Mouse (Mus musculus) hindbrain, embryonic 12.5 days (tissue): ENCODE measurements around the gene Ubqln1. TPM values are rescaled to one million over a fixed set of nuclear protein-coding genes. Genes with fewer than 3 reads are reported as not detected.
"Not testable (repeated sequence)": the region's sequence is repeated elsewhere in the genome, so short reads cannot be mapped to it uniquely, and the experiment has no call there.

Experiments
- ATAC-seq: fragments of 200-750 bp; cut with Nextera tagmentation; 2 replicates; pipeline ENCODE4 v1.8.0; 2017; ENCODE audit warnings: moderate TSS enrichment; ENCODE audit not compliant: low FRiP score
- H3K27ac ChIP-seq: fragments of 300-500 bp; sonication (generic); 2 replicates; pipeline ENCODE4 v1.5.1; 2016; ENCODE audit warnings: mild to moderate bottlenecking
- H3K27me3 ChIP-seq: fragments of 300-500 bp; sonication (generic); 2 replicates; pipeline ENCODE4 v1.6.1; 2016; ENCODE audit warnings: mild to moderate bottlenecking
- H3K36me3 ChIP-seq: fragments of 300-500 bp; sonication (generic); 2 replicates; pipeline ENCODE4 v1.6.1; 2016; ENCODE audit warnings: mild to moderate bottlenecking
- H3K4me1 ChIP-seq: fragments of 300-500 bp; sonication (generic); 2 replicates; pipeline ENCODE4 v1.6.1; 2016
- H3K4me2 ChIP-seq: fragments of 300-500 bp; sonication (generic); replicated peaks from 2 replicates; pipeline ENCODE4 v1.6.1; 2016; ENCODE audit warnings: mild to moderate bottlenecking
- H3K4me3 ChIP-seq: fragments of 300-500 bp; sonication (generic); 2 replicates; pipeline ENCODE4 v1.5.1; 2016; ENCODE audit warnings: mild to moderate bottlenecking
- H3K9ac ChIP-seq: fragments of 300-500 bp; sonication (generic); 2 replicates; pipeline ENCODE4 v1.6.1; 2016; ENCODE audit warnings: mild to moderate bottlenecking, moderate library complexity
- H3K9me3 ChIP-seq: fragments of 300-500 bp; sonication (generic); replicated peaks from 2 replicates; pipeline ENCODE4 v1.6.1; 2016; ENCODE audit warnings: mild to moderate bottlenecking
- WGBS: fragments of 180-500 bp; shearing (Covaris S2); methylation state at CpG from one replicate; pipeline ENCODE4 v1.1.7; 2016; 5-methylcytosine and 5-hydroxymethylcytosine counted together
- polyA plus RNA-seq: library from polyadenylated mRNA; unstranded; fragments of >200 nt; fragmentation: Nextera tagmentation; extraction: Ambion mirVana; gene quantifications from 2 replicates; pipeline ENCODE4 v1.2.1, GENCODE M21; 2016

Ubqln1 gene
- polyA plus RNA-seq, 1 experiment from 2014 or later: 161 TPM

DNA sequence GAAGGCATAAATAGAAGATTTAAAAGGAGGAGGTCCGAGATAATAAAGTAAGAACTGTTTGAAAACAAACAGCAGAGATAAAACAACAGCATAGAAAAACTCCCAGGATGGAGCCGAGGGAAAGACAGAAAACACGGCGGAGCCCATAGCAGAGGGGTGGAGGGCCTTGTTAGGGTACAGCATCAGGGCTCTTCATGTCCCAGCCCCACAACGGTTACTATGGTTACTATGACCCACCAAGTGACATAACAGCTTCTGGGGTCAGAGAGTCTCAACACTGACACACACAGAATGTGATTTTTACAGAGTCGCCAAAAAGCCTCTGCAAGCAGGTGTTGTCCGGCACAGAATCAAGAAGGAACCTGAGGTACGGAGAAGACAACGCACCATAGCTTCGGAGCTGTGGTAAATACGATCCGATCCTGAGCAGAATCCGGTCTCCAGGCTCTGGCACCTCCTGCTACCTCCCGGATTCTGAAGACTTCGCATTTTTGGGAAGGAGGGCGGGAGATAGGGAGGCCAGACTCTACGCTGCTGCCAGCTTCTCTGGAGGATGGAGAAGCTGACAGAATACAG lies 67.1 kb downstream of the Ubqln1 start:
- peak; percentile 90 for ATAC-seq
- 2% methylated on average over 17 of the region's 17 CpGs for WGBS
- no peaks in the 10 kb centered on the region for H3K27me3 ChIP-seq
- H3K4me1 ChIP-seq: peaks cover 6% of the 10 kb centered on the region; the same call in 1 of the 2 replicates
- H3K4me3 ChIP-seq: peak overlapping the region; percentile 31
- no peaks in the 10 kb centered on the region for H3K36me3 ChIP-seq
- H3K9me3 ChIP-seq: no peaks in the 10 kb centered on the region
- peak overlapping the region; percentile 43; the same call in 1 of the 2 replicates for H3K9ac ChIP-seq
- no peak overlapping the region for H3K27ac ChIP-seq
- peak overlapping the region; percentile 67 for H3K4me2 ChIP-seq

DNA sequence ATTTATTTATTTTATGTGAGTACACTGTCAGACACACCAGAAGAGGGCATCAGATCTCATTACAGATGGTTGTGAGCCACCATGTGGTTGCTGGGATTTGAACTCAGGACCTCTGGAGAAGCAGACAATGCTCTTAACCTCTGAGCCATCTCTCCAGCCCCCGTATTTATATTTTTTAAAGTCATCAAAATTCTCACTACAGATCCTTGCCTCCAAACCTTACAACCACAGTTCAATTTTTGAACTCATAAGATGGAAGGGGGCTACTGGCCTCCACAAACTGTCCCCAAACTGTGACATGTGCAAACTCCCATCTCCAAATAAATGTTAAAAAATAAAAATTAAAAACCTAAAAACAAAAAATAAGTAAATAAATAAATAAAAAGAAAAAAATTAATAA lies 67.7 kb downstream of the Ubqln1 start:
- Histone ChIP-seq H3K4me1 (peaks cover 6% of the 10 kb centered on the region; the same call in 1 of the 2 replicates), H3K27me3 (no peaks in the 10 kb centered on the region), H3K27ac (no peak overlapping the region), H3K4me2 (no peak overlapping the region), H3K9ac (no peak overlapping the region), H3K9me3 (no peaks in the 10 kb centered on the region), H3K4me3 (no peak overlapping the region), H3K36me3 (no peaks in the 10 kb centered on the region)
- no peak for ATAC-seq
- 82% methylated on average over 1 of the region's 1 CpGs for WGBS

- H3K27ac ChIP-seq, H3K4me3 ChIP-seq, H3K27me3 ChIP-seq, H3K4me1 ChIP-seq, H3K9me3 ChIP-seq, H3K4me2 ChIP-seq, H3K9ac ChIP-seq, ATAC-seq, H3K36me3 ChIP-seq: not testable (repeated sequence)
- WGBS: 94% methylated on average over 8 of the region's 8 CpGs
These were observed 68.8 kb downstream of the Ubqln1 start for GRCm38 (mm10) chr13:58146603-58147002.

- Histone ChIP-seq H3K4me1 (peaks cover 9% of the 10 kb centered on the region), H3K27me3 (no peaks in the 10 kb centered on the region), H3K4me3 (no peak overlapping the region), H3K27ac (no peak overlapping the region), H3K9me3 (no peaks in the 10 kb centered on the region), H3K4me2 (no peak overlapping the region), H3K9ac (no peak overlapping the region), H3K36me3 (no peaks in the 10 kb centered on the region)
- 47% methylated on average over 3 of the region's 3 CpGs for WGBS
- ATAC-seq: no peak
These were observed 83.8 kb downstream of the Ubqln1 start for GRCm38 (mm10) chr13:58131692-58132091.

GRCm38 (mm10) chr13:58129687-58130246 lies 85.7 kb downstream of the Ubqln1 start:
- peak overlapping the region; percentile 99 for H3K4me3 ChIP-seq
- H3K9ac ChIP-seq: peak overlapping the region; percentile 100
- H3K9me3 ChIP-seq: no peaks in the 10 kb centered on the region
- H3K4me2 ChIP-seq: peak overlapping the region; percentile 77
- no peak for ATAC-seq
- H3K27me3 ChIP-seq: no peaks in the 10 kb centered on the region
- H3K4me1 ChIP-seq: peaks cover 21% of the 10 kb centered on the region
- peak overlapping the region; percentile 99 for H3K27ac ChIP-seq
- H3K36me3 ChIP-seq: 0 out of 2 replicates have a peak, but pooled peaks cover 2% of the 10 kb centered on the region
- 42% methylated on average over 4 of the region's 4 CpGs for WGBS

- H3K27me3 ChIP-seq: no peaks in the 10 kb centered on the region
- H3K36me3 ChIP-seq: 0 out of 2 replicates have a peak, but pooled peaks cover 2% of the 10 kb centered on the region
- WGBS: under 1% methylated on average over 83 of the region's 83 CpGs
- H3K4me2 ChIP-seq: peak overlapping the region; percentile 77
- H3K27ac ChIP-seq: peak overlapping the region; percentile 99
- H3K9me3 ChIP-seq: no peaks in the 10 kb centered on the region
- peak; percentile 98 for ATAC-seq
- peak overlapping the region; percentile 99 for H3K4me3 ChIP-seq
- peak overlapping the region; percentile 100 for H3K9ac ChIP-seq
- H3K4me1 ChIP-seq: peaks cover 25% of the 10 kb centered on the region
These were observed 86.4 kb downstream of the Ubqln1 start for GRCm38 (mm10) chr13:58128768-58129671.

- peaks cover 29% of the 10 kb centered on the region for H3K4me1 ChIP-seq
- peak within 1 kb of the TSS; percentile 100 for H3K9ac ChIP-seq
- peak within 1 kb of the TSS; percentile 99 for H3K4me3 ChIP-seq
- peak within 1 kb of the TSS; percentile 99 for H3K27ac ChIP-seq
- 0% methylated on average over 37 of the region's 62 CpGs for WGBS
- H3K27me3 ChIP-seq: no peaks in the 10 kb centered on the region
- peak; percentile 96 for ATAC-seq
- H3K4me2 ChIP-seq: peak within 1 kb of the TSS; percentile 77
- H3K36me3 ChIP-seq: 0 out of 2 replicates have a peak, but pooled peaks cover 2% of the 10 kb centered on the region
- no peaks in the 10 kb centered on the region for H3K9me3 ChIP-seq
These were observed 87.1 kb downstream of the Ubqln1 start, which contains the start of gene Hnrnpa0 for GRCm38 (mm10) chr13:58128396-58128767. Gene Hnrnpa0 (minus strand): TSS chr13:58128556.

GRCm38 (mm10) chr13:58127766-58128361 lies 87.6 kb downstream of the Ubqln1 start:
- peaks cover 34% of the 10 kb centered on the region for H3K4me1 ChIP-seq
- H3K4me3 ChIP-seq: peak overlapping the region; percentile 99
- peak overlapping the region; percentile 99 for H3K27ac ChIP-seq
- H3K9ac ChIP-seq: peak overlapping the region; percentile 100
- peak; percentile 40 for ATAC-seq
- H3K4me2 ChIP-seq: peak overlapping the region; percentile 77
- H3K9me3 ChIP-seq: no peaks in the 10 kb centered on the region
- whole genome bisulfite sequencing: under 1% methylated on average over 79 of the region's 81 CpGs
- no peaks in the 10 kb centered on the region for H3K27me3 ChIP-seq
- 0 out of 2 replicates have a peak, but pooled peaks cover 2% of the 10 kb centered on the region for H3K36me3 ChIP-seq

- WGBS: 1% methylated on average over 50 of the region's 92 CpGs
- Histone ChIP-seq H3K27me3 (no peaks in the 10 kb centered on the region), H3K27ac (peak overlapping the region; percentile 99), H3K4me3 (peak overlapping the region; percentile 99), H3K9me3 (no peaks in the 10 kb centered on the region), H3K9ac (peak overlapping the region; percentile 100), H3K4me1 (peaks cover 37% of the 10 kb centered on the region), H3K36me3 (0 out of 2 replicates have a peak, but pooled peaks cover 2% of the 10 kb centered on the region), H3K4me2 (peak overlapping the region; percentile 77)
- no peak for ATAC-seq
These were observed 88.3 kb downstream of the Ubqln1 start for GRCm38 (mm10) chr13:58126862-58127765.
